Mouse (Mus musculus) lung, postnatal 0 days (tissue): ENCODE measurements around the gene Pcolce2. TPM values are rescaled to one million over a fixed set of nuclear protein-coding genes. Genes with fewer than 3 reads are reported as not detected.
"Not testable (repeated sequence)": the region's sequence is repeated elsewhere in the genome, so short reads cannot be mapped to it uniquely, and the experiment has no call there.

Source experiments
- ATAC-seq: fragments of 200-750 bp; cut with Nextera tagmentation; 2 replicates; pipeline ENCODE4 v1.8.0; 2017; ENCODE audit warnings: moderate library complexity
- DNase-seq: peaks from one replicate; pipeline ENCODE4 v3.0.0-alpha.2; 2016; ENCODE audit warnings: low spot score
- H3K27ac ChIP-seq: fragments of 300-500 bp; sonication (generic); 2 replicates; pipeline ENCODE4 v1.5.1; 2014; ENCODE audit warnings: antibody characterized with exemption, mild to moderate bottlenecking, low read length, mixed read lengths
- H3K27me3 ChIP-seq: fragments of 300-500 bp; sonication (generic); replicated peaks from 2 replicates; pipeline ENCODE4 v1.6.1; 2014; ENCODE audit warnings: low read length, mixed read lengths; ENCODE audit not compliant: insufficient read depth
- H3K36me3 ChIP-seq: fragments of 300-500 bp; sonication (generic); 2 replicates; pipeline ENCODE4 v1.6.1; 2014; ENCODE audit warnings: low read length, mixed read lengths; ENCODE audit not compliant: insufficient read depth
- H3K4me1 ChIP-seq: fragments of 300-500 bp; sonication (generic); 2 replicates; pipeline ENCODE4 v1.6.1; 2014; ENCODE audit warnings: antibody characterized with exemption, low read depth, low read length, mixed read lengths; ENCODE audit not compliant: insufficient read depth
- H3K4me2 ChIP-seq: fragments of 300-500 bp; sonication (generic); replicated peaks from 2 replicates; pipeline ENCODE4 v1.6.1; 2014; ENCODE audit warnings: low read depth, mild to moderate bottlenecking, low read length, moderate library complexity, mixed read lengths
- H3K4me3 ChIP-seq: fragments of 300-500 bp; sonication (generic); 2 replicates; pipeline ENCODE4 v1.5.1; 2014; ENCODE audit warnings: low read depth, low read length
- H3K9ac ChIP-seq: fragments of 300-500 bp; sonication (generic); replicated peaks from 2 replicates; pipeline ENCODE4 v1.6.1; 2014; ENCODE audit warnings: low read depth, mild to moderate bottlenecking
- H3K9me3 ChIP-seq: fragments of 300-500 bp; sonication (generic); 2 replicates; pipeline ENCODE4 v1.6.1; 2016; ENCODE audit warnings: low read length, mixed read lengths
- CTCF ChIP-seq: IDR thresholded peaks from 2 replicates; pipeline ENCODE4 v1.5.1; 2016; ENCODE audit warnings: antibody characterized with exemption, mild to moderate bottlenecking
- EP300 ChIP-seq: IDR thresholded peaks from 2 replicates; pipeline ENCODE4 v1.6.1; 2016; ENCODE audit warnings: antibody characterized with exemption, mild to moderate bottlenecking, control low read depth
- WGBS: fragments of 180-500 bp; shearing (Covaris S2); extraction: QIAGEN DNeasy Blood & Tissue Kit; methylation state at CpG from one replicate; pipeline ENCODE4 v1.1.7; 2014; 5-methylcytosine and 5-hydroxymethylcytosine counted together
- polyA plus RNA-seq: library from polyadenylated mRNA; unstranded; fragments of >200 nt; fragmentation: Nextera tagmentation; extraction: Ambion mirVana; gene quantifications from 2 replicates; pipeline ENCODE4 v1.2.1, GENCODE M21; 2015

Gene Pcolce2
- polyA plus RNA-seq, 1 experiment from 2014 or later: 52.1 TPM

- DNase-seq (no peak), ATAC-seq (no peak)
- Histone ChIP-seq H3K4me1 (no peaks in the 10 kb centered on the region), H3K27me3 (no peaks in the 10 kb centered on the region), H3K9me3 (no peaks in the 10 kb centered on the region), H3K27ac (no peak overlapping the region), H3K4me2 (no peak overlapping the region), H3K9ac (no peak overlapping the region), H3K4me3 (no peak overlapping the region), H3K36me3 (no peaks in the 10 kb centered on the region)
- TF ChIP-seq EP300 (no peak), CTCF (no peak)
- 76% methylated on average over 3 of the region's 3 CpGs for WGBS
Observed at GRCm38 (mm10) chr9:95615961-95616360, 21.4 kb upstream of the Pcolce2 start.

GRCm38 (mm10) chr9:95618572-95618971 is 18.8 kb upstream of the Pcolce2 start:
- DNase-seq (peak; percentile 92), ATAC-seq (peak; percentile 93)
- no peak overlapping the region for H3K27ac ChIP-seq
- no peaks in the 10 kb centered on the region for H3K9me3 ChIP-seq
- whole genome bisulfite sequencing: 58% methylated on average over 1 of the region's 1 CpGs
- no peak overlapping the region for H3K4me3 ChIP-seq
- TF ChIP-seq CTCF (no peak), EP300 (peak; percentile 66)
- H3K27me3 ChIP-seq: no peaks in the 10 kb centered on the region
- no peak overlapping the region for H3K9ac ChIP-seq
- no peaks in the 10 kb centered on the region for H3K4me1 ChIP-seq
- H3K4me2 ChIP-seq: no peak overlapping the region
- H3K36me3 ChIP-seq: no peaks in the 10 kb centered on the region

- ATAC-seq (no peak), DNase-seq (no peak)
- H3K27me3 ChIP-seq: no peaks in the 10 kb centered on the region
- no peak overlapping the region for H3K4me3 ChIP-seq
- 75% methylated on average over 3 of the region's 3 CpGs for WGBS
- H3K9ac ChIP-seq: no peak overlapping the region
- no peaks in the 10 kb centered on the region for H3K9me3 ChIP-seq
- H3K4me2 ChIP-seq: no peak overlapping the region
- no peaks in the 10 kb centered on the region for H3K36me3 ChIP-seq
- H3K4me1 ChIP-seq: no peaks in the 10 kb centered on the region
- H3K27ac ChIP-seq: no peak overlapping the region
- TF ChIP-seq CTCF: no peak
- no peak for TF ChIP-seq EP300
Observed at GRCm38 (mm10) chr9:95624072-95624471, 13.3 kb upstream of the Pcolce2 start.

- H3K4me2 ChIP-seq: no peak overlapping the region
- H3K27ac ChIP-seq: no peak overlapping the region
- 75% methylated on average over 6 of the region's 6 CpGs for WGBS
- no peaks in the 10 kb centered on the region for H3K27me3 ChIP-seq
- no peak overlapping the region for H3K9ac ChIP-seq
- TF ChIP-seq EP300 (no peak), CTCF (no peak)
- no peaks in the 10 kb centered on the region for H3K36me3 ChIP-seq
- H3K9me3 ChIP-seq: no peaks in the 10 kb centered on the region
- DNase-seq (no peak), ATAC-seq (no peak)
- H3K4me3 ChIP-seq: no peak overlapping the region
- no peaks in the 10 kb centered on the region for H3K4me1 ChIP-seq
Observed at GRCm38 (mm10) chr9:95628439-95628948, 8.9 kb upstream of the Pcolce2 start.

GRCm38 (mm10) chr9:95629561-95629960 is 7.8 kb upstream of the Pcolce2 start:
- H3K4me2 ChIP-seq, H3K27me3 ChIP-seq, ATAC-seq, H3K9me3 ChIP-seq, H3K4me3 ChIP-seq, DNase-seq, H3K4me1 ChIP-seq, H3K9ac ChIP-seq, H3K36me3 ChIP-seq, H3K27ac ChIP-seq: not testable (repeated sequence)
- WGBS: 80% methylated on average over 2 of the region's 2 CpGs

GRCm38 (mm10) chr9:95636395-95636794 is 1.0 kb upstream of the Pcolce2 start:
- WGBS: 79% methylated on average over 4 of the region's 4 CpGs
- Histone ChIP-seq H3K4me2 (no peak overlapping the region), H3K4me3 (no peak overlapping the region), H3K9me3 (no peaks in the 10 kb centered on the region), H3K27ac (no peak overlapping the region), H3K4me1 (no peaks in the 10 kb centered on the region), H3K9ac (no peak overlapping the region), H3K36me3 (no peaks in the 10 kb centered on the region), H3K27me3 (peaks cover 3% of the 10 kb centered on the region; the same call in 1 of the 2 replicates)
- DNase-seq: no peak
- no peak for ATAC-seq
- TF ChIP-seq EP300 (no peak), CTCF (no peak)

- Histone ChIP-seq H3K36me3 (no peaks in the 10 kb centered on the region), H3K4me1 (no peaks in the 10 kb centered on the region), H3K27ac (no peak overlapping the region), H3K27me3 (peaks cover 3% of the 10 kb centered on the region; the same call in 1 of the 2 replicates), H3K9me3 (no peaks in the 10 kb centered on the region), H3K4me3 (no peak overlapping the region), H3K9ac (no peak overlapping the region), H3K4me2 (no peak overlapping the region)
- no peak for TF ChIP-seq EP300
- TF ChIP-seq CTCF: no peak
- ATAC-seq (no peak), DNase-seq (no peak)
- WGBS: 37% methylated on average over 4 of the region's 4 CpGs
Observed at GRCm38 (mm10) chr9:95639919-95640318, 2.5 kb downstream of the Pcolce2 start.
